Mouse (Mus musculus) telencephalon, adult 2 months (tissue): ENCODE measurements around the gene Prf1.

Experiments used
- DNase-seq: peaks from one replicate; pipeline ENCODE4 v3.0.0-alpha.2; 2011; ENCODE audit warnings: low read depth, low spot score

Gene Prf1

GRCm38 (mm10) chr10:61286246-61286645, 11.4 kb upstream of the Prf1 start:
- no peak for DNase-seq

GRCm38 (mm10) chr10:61290016-61290415, 7.6 kb upstream of the Prf1 start:
- DNase-seq: no peak

- DNase-seq: no peak
Observed at GRCm38 (mm10) chr10:61290479-61290878, 7.2 kb upstream of the Prf1 start.

- peak; percentile 32 for DNase-seq
Observed at GRCm38 (mm10) chr10:61294242-61294641, 3.4 kb upstream of the Prf1 start.

GRCm38 (mm10) chr10:61296713-61297445, 754 bp upstream of the Prf1 start:
- DNase-seq: no peak

- no peak for DNase-seq
Observed at GRCm38 (mm10) chr10:61300996-61301395, 3.4 kb downstream of the Prf1 start.

GRCm38 (mm10) chr10:61304046-61304445, 6.4 kb downstream of the Prf1 start:
- DNase-seq: no peak

GRCm38 (mm10) chr10:61305928-61306590, 8.4 kb downstream of the Prf1 start:
- no peak for DNase-seq

GRCm38 (mm10) chr10:61308706-61309320, 11.2 kb downstream of the Prf1 start:
- no peak for DNase-seq

GRCm38 (mm10) chr10:61312159-61312558, 14.5 kb downstream of the Prf1 start:
- no peak for DNase-seq

GRCm38 (mm10) chr10:61312754-61313153, 15.1 kb downstream of the Prf1 start:
- no peak for DNase-seq

GRCm38 (mm10) chr10:61313750-61314149, 16.1 kb downstream of the Prf1 start:
- no peak for DNase-seq

- no peak for DNase-seq
Observed at GRCm38 (mm10) chr10:61315324-61315880, 17.8 kb downstream of the Prf1 start.

GRCm38 (mm10) chr10:61318527-61318926, 20.9 kb downstream of the Prf1 start:
- DNase-seq: no peak

GRCm38 (mm10) chr10:61324717-61325116, 27.1 kb downstream of the Prf1 start:
- no peak for DNase-seq

GRCm38 (mm10) chr10:61325782-61326328, 28.2 kb downstream of the Prf1 start:
- DNase-seq: no peak

- no peak for DNase-seq
Observed at GRCm38 (mm10) chr10:61327545-61327944, 29.9 kb downstream of the Prf1 start.

- DNase-seq: no peak
Observed at GRCm38 (mm10) chr10:61328927-61329326, 31.3 kb downstream of the Prf1 start.

- DNase-seq: peak; percentile 83
Observed at GRCm38 (mm10) chr10:61331046-61331445, 33.4 kb downstream of the Prf1 start.

- no peak for DNase-seq
Observed at GRCm38 (mm10) chr10:61334545-61334944, 36.9 kb downstream of the Prf1 start.

GRCm38 (mm10) chr10:61336137-61336536, 38.5 kb downstream of the Prf1 start:
- DNase-seq: peak; percentile 44

GRCm38 (mm10) chr10:61336592-61336991, 39.0 kb downstream of the Prf1 start:
- no peak for DNase-seq
